Mouse (Mus musculus) thymus, adult 2 months (tissue): ENCODE measurements around the gene Insc. TPM values are rescaled to one million over a fixed set of nuclear protein-coding genes. Genes with fewer than 3 reads are reported as not detected.

Source experiments
- DNase-seq: peaks from one replicate; pipeline ENCODE4 v3.0.0; 2021
- H3K27ac ChIP-seq: fragments of 200-500 bp; 2 replicates; pipeline ENCODE4 v1.5.1; 2012; ENCODE audit warnings: low read length, control low read depth; ENCODE audit not compliant: control insufficient read depth, insufficient read depth
- H3K27me3 ChIP-seq: fragments of 200-500 bp; 2 replicates; pipeline ENCODE4 v1.6.1; 2012; ENCODE audit warnings: mild to moderate bottlenecking, low read length, moderate library complexity, mixed read lengths; ENCODE audit not compliant: control insufficient read depth, insufficient read depth
- H3K36me3 ChIP-seq: fragments of 200-500 bp; 2 replicates; pipeline ENCODE4 v1.6.1; 2012; ENCODE audit warnings: mild to moderate bottlenecking, low read length, moderate library complexity; ENCODE audit not compliant: control insufficient read depth, insufficient read depth
- H3K4me1 ChIP-seq: fragments of 200-500 bp; replicated peaks from 2 replicates; pipeline ENCODE4 v1.6.1; 2012; ENCODE audit warnings: low read length; ENCODE audit not compliant: control insufficient read depth, insufficient read depth
- H3K4me3 ChIP-seq: fragments of 200-500 bp; 2 replicates; pipeline ENCODE4 v1.5.1; 2012; ENCODE audit warnings: mild to moderate bottlenecking, low read length, control low read depth, moderate library complexity; ENCODE audit not compliant: control insufficient read depth, insufficient read depth
- CTCF ChIP-seq: fragments of 200-500 bp; IDR thresholded peaks from 2 replicates; pipeline ENCODE4 v1.5.1; 2012; ENCODE audit warnings: mild to moderate bottlenecking, control low read depth, low read length, moderate library complexity, borderline replicate concordance; ENCODE audit not compliant: control insufficient read depth, poor library complexity, insufficient read depth; ENCODE audit errors: extremely low read depth
- POLR2A ChIP-seq: fragments of 200-500 bp; IDR thresholded peaks from 2 replicates; pipeline ENCODE4 v1.6.1; 2012; ENCODE audit warnings: mild to moderate bottlenecking, low read length, control low read depth, moderate library complexity; ENCODE audit not compliant: control insufficient read depth, poor library complexity, insufficient read depth; ENCODE audit errors: extremely low read depth
- WGBS: fragments of 180-500 bp; shearing (Covaris S2); methylation state at CpG from one replicate; pipeline ENCODE4 v1.1.7; 2018; 5-methylcytosine and 5-hydroxymethylcytosine counted together
- polyA plus RNA-seq: library from polyadenylated mRNA; depleted of rRNA; stranded (reverse); fragments of >200 nt; gene quantifications from 2 replicates; pipeline ENCODE4 v1.2.3, GENCODE M21; 2012

Gene Insc
- polyA plus RNA-seq, 1 experiment = 0.55 TPM

- Histone ChIP-seq H3K4me1 (no peaks in the 10 kb centered on the region), H3K36me3 (no peaks in the 10 kb centered on the region)
Measured at GRCm38 (mm10) chr7:114837268-114837667, 93.8 kb downstream of the Insc start.

GRCm38 (mm10) chr7:114840029-114840745 is 96.7 kb downstream of the Insc start:
- Histone ChIP-seq H3K27ac (no peak overlapping the region), H3K36me3 (no peaks in the 10 kb centered on the region), H3K4me1 (no peaks in the 10 kb centered on the region), H3K4me3 (no peak overlapping the region), H3K27me3 (no peaks in the 10 kb centered on the region)
- no peak for TF ChIP-seq CTCF
- no peak for TF ChIP-seq POLR2A
- DNase-seq = no peak
- 49% methylated on average over 5 of the region's 5 CpGs for WGBS

More at GRCm38 (mm10) chr7:114837268-114837667, 93.8 kb downstream of the Insc start:
- no peak for DNase-seq
- H3K27ac ChIP-seq = no peak overlapping the region
- no peaks in the 10 kb centered on the region for H3K27me3 ChIP-seq
- WGBS = 73% methylated on average over 3 of the region's 3 CpGs
- TF ChIP-seq CTCF = no peak
- no peak for TF ChIP-seq POLR2A
- H3K4me3 ChIP-seq = no peak overlapping the region

GRCm38 (mm10) chr7:114842644-114843211 is 99.2 kb downstream of the Insc start:
- 90% methylated on average over 3 of the region's 3 CpGs for WGBS
- TF ChIP-seq POLR2A = no peak
- no peak for TF ChIP-seq CTCF
- Histone ChIP-seq H3K36me3 (no peaks in the 10 kb centered on the region), H3K27ac (no peak overlapping the region), H3K27me3 (no peaks in the 10 kb centered on the region), H3K4me1 (no peaks in the 10 kb centered on the region), H3K4me3 (no peak overlapping the region)
- no peak for DNase-seq

GRCm38 (mm10) chr7:114847179-114847578 is 103.7 kb downstream of the Insc start:
- Histone ChIP-seq H3K27ac (no peak overlapping the region), H3K27me3 (no peaks in the 10 kb centered on the region), H3K4me1 (no peaks in the 10 kb centered on the region), H3K36me3 (no peaks in the 10 kb centered on the region), H3K4me3 (no peak overlapping the region)
- no peak for DNase-seq
- WGBS = 61% methylated on average over 2 of the region's 2 CpGs
- TF ChIP-seq CTCF (no peak), POLR2A (no peak)

- H3K4me1 ChIP-seq = no peaks in the 10 kb centered on the region
- no peak overlapping the region for H3K4me3 ChIP-seq
- DNase-seq = no peak
- no peak overlapping the region for H3K27ac ChIP-seq
- TF ChIP-seq CTCF (no peak), POLR2A (no peak)
- no peaks in the 10 kb centered on the region for H3K36me3 ChIP-seq
- WGBS = 94% methylated on average over 3 of the region's 3 CpGs
- H3K27me3 ChIP-seq = no peaks in the 10 kb centered on the region
Measured at GRCm38 (mm10) chr7:114852387-114852786, 108.9 kb downstream of the Insc start.

GRCm38 (mm10) chr7:114854169-114854568 is 110.7 kb downstream of the Insc start:
- Histone ChIP-seq H3K27ac (no peak overlapping the region), H3K4me3 (no peak overlapping the region)
- WGBS = 81% methylated on average over 2 of the region's 2 CpGs

More at GRCm38 (mm10) chr7:114854169-114854568, 110.7 kb downstream of the Insc start:
- Histone ChIP-seq H3K36me3 (no peaks in the 10 kb centered on the region), H3K4me1 (no peaks in the 10 kb centered on the region), H3K27me3 (no peaks in the 10 kb centered on the region)
- DNase-seq = no peak
- no peak for TF ChIP-seq CTCF
- no peak for TF ChIP-seq POLR2A
